Mouse (Mus musculus) ES-E14 (cell line): ENCODE data around the gene Zfp607b. TPM values are rescaled to one million over a fixed set of nuclear protein-coding genes. Genes with fewer than 3 reads are reported as not detected.
A peak's percentile ranks its signal among the peaks of the same experiment; 100 is the strongest.

Experiments
- DNase-seq: peaks from one replicate; pipeline ENCODE4 v3.0.0-alpha.2; 2013; ENCODE audit warnings: low read depth, low spot score
- H3K27ac ChIP-seq: 2 replicates; pipeline ENCODE4 v1.5.1; 2012; ENCODE audit warnings: low read depth, mild to moderate bottlenecking, low read length, moderate library complexity, mixed read lengths; ENCODE audit not compliant: poor library complexity, insufficient read depth, severe bottlenecking
- H3K36me3 ChIP-seq: 2 replicates; pipeline ENCODE4 v1.6.1; 2012; ENCODE audit warnings: mild to moderate bottlenecking, low read length, moderate library complexity, mixed read lengths; ENCODE audit not compliant: control insufficient read depth, poor library complexity, insufficient read depth, severe bottlenecking
- H3K4me1 ChIP-seq, 2 experiments: fragments of 150-350 bp in 1 of 2; sonication (generic) in 1 of 2; 2 replicates each; pipeline ENCODE4 v1.6.1; 2012; ENCODE audit warnings: low read length in 2 of 2, mild to moderate bottlenecking in 1 of 2, mixed read lengths in 1 of 2; ENCODE audit not compliant: control insufficient read depth in 2 of 2, insufficient read depth in 2 of 2, poor library complexity in 1 of 2
- H3K4me3 ChIP-seq, 2 experiments: fragments of 150-350 bp in 1 of 2; sonication (generic) in 1 of 2; 2 replicates each; pipeline ENCODE4 v1.5.1; 2012; ENCODE audit warnings: low read length in 2 of 2, low read depth in 1 of 2, mild to moderate bottlenecking in 1 of 2, mixed read lengths in 1 of 2; ENCODE audit not compliant: insufficient read depth in 1 of 2, poor library complexity in 1 of 2, severe bottlenecking in 1 of 2
- H3K9ac ChIP-seq: 2 replicates; pipeline ENCODE4 v1.6.1; 2012; ENCODE audit warnings: low read depth, mild to moderate bottlenecking, low read length, mixed read lengths; ENCODE audit not compliant: poor library complexity, insufficient read depth, severe bottlenecking
- H3K9me3 ChIP-seq: fragments of 150-350 bp; sonication (generic); 2 replicates; pipeline ENCODE4 v1.6.1; 2012; ENCODE audit warnings: low read depth, mild to moderate bottlenecking, low read length; ENCODE audit not compliant: control insufficient read depth, insufficient read depth
- CHD2 ChIP-seq: IDR thresholded peaks from 2 replicates; pipeline ENCODE4 v1.6.1; 2014; ENCODE audit warnings: mild to moderate bottlenecking, low read depth, low read length, inconsistent platforms
- HCFC1 ChIP-seq: IDR thresholded peaks from 2 replicates; pipeline ENCODE4 v1.6.1; 2012; ENCODE audit warnings: low read length, inconsistent platforms, borderline replicate concordance; ENCODE audit not compliant: insufficient read depth
- MAFK ChIP-seq: IDR thresholded peaks from 2 replicates; pipeline ENCODE4 v1.6.1; 2014; ENCODE audit warnings: mild to moderate bottlenecking, low read depth, low read length, inconsistent platforms; ENCODE audit not compliant: insufficient read depth
- ZC3H11A ChIP-seq: IDR thresholded peaks from 2 replicates; pipeline ENCODE4 v1.6.1; 2012; ENCODE audit warnings: low read depth, mild to moderate bottlenecking, inconsistent platforms, low read length, borderline replicate concordance
- ZNF384 ChIP-seq: IDR thresholded peaks from 2 replicates; pipeline ENCODE4 v1.6.1; 2012; ENCODE audit warnings: low read depth, low read length, inconsistent platforms
- in situ Hi-C, 2 experiments: fragments of 600-800 bp; cut with MboI; formaldehyde crosslinking; loops; one replicate each; pipeline ENCODE4 v1.15.1; 2025; ENCODE audit warnings: low sequenced_read_pairs in 2 of 2, inconsistent platforms in 1 of 2; ENCODE audit not compliant: unreplicated experiment in 2 of 2
- total RNA-seq: library from RNA; depleted of rRNA; stranded (reverse); fragments of 300-350 nt; gene quantifications from 2 replicates; pipeline ENCODE4 v1.2.3, GENCODE M21; 2012

Gene Zfp607b
- total RNA-seq, 1 experiment = 6.6 TPM

- peaks cover 0 to 7% of the 10 kb centered on the region in 2 experiments; a peak in 2 of 4 replicates for H3K4me1 ChIP-seq
- DNase-seq = peak; percentile 96
- H3K36me3 ChIP-seq = no peaks in the 10 kb centered on the region; the same call in 1 of the 2 replicates
- peak within 1 kb of the TSS; percentile 52 for H3K27ac ChIP-seq
- TF ChIP-seq ZC3H11A (no peak), HCFC1 (peak; percentile 95)
- peak within 1 kb of the TSS; percentile 89 for H3K9ac ChIP-seq
- in situ Hi-C loops = loop anchor here in 1 of 2 experiments (25.0 kb wide), 1 partner anchor 387 kb away; no protein-coding TSS in a partner anchor
- H3K4me3 ChIP-seq = peak within 1 kb of the TSS; percentile 77 to 89
- no peaks in the 10 kb centered on the region for H3K9me3 ChIP-seq
Measured at GRCm38 (mm10) chr7:27674522-27675221, 14.5 kb upstream of the Zfp607b start, which contains the start of gene Map3k10. Gene Map3k10, minus strand, starts transcription at chr7:27674598.

GRCm38 (mm10) chr7:27675222-27675612 is 13.9 kb upstream of the Zfp607b start:
- Histone ChIP-seq H3K27ac (no peak overlapping the region), H3K9ac (peak overlapping the region; percentile 22; the same call in 1 of the 2 replicates), H3K36me3 (no peaks in the 10 kb centered on the region; the same call in 1 of the 2 replicates), H3K9me3 (no peaks in the 10 kb centered on the region), H3K4me3 (peak overlapping the region; percentile 77 to 89), H3K4me1 (peaks cover 0 to 7% of the 10 kb centered on the region in 2 experiments; a peak in 2 of 4 replicates)
- in situ Hi-C loops = loop anchor here in 1 of 2 experiments (25.0 kb wide), 1 partner anchor 388 kb away; no protein-coding TSS in a partner anchor
- no peak for TF ChIP-seq ZNF384
- no peak for TF ChIP-seq HCFC1
- no peak for TF ChIP-seq CHD2
- no peak for TF ChIP-seq ZC3H11A
- TF ChIP-seq MAFK = no peak
- no peak for DNase-seq

- Histone ChIP-seq H3K9ac (no peak overlapping the region), H3K4me3 (no peak overlapping the region), H3K27ac (no peak overlapping the region), H3K4me1 (no peaks in the 10 kb centered on the region), H3K9me3 (no peaks in the 10 kb centered on the region), H3K36me3 (no peaks in the 10 kb centered on the region)
- no peak for TF ChIP-seq CHD2
- no peak for TF ChIP-seq MAFK
- TF ChIP-seq ZNF384 = no peak
- no peak for TF ChIP-seq HCFC1
- no peak for TF ChIP-seq ZC3H11A
- in situ Hi-C loops = loop anchor here in 1 of 2 experiments (25.0 kb wide), 1 partner anchor 396 kb away; no protein-coding TSS in a partner anchor
- DNase-seq = no peak
Measured at GRCm38 (mm10) chr7:27683218-27683617, 5.9 kb upstream of the Zfp607b start.

GRCm38 (mm10) chr7:27685220-27685619 is 3.9 kb upstream of the Zfp607b start:
- no peak overlapping the region for H3K27ac ChIP-seq
- peaks cover 0 to 4% of the 10 kb centered on the region in 2 experiments; a peak in 1 of 4 replicates for H3K4me1 ChIP-seq
- DNase-seq = no peak
- H3K9ac ChIP-seq = no peak overlapping the region
- H3K4me3 ChIP-seq = no peak overlapping the region
- no peaks in the 10 kb centered on the region for H3K36me3 ChIP-seq
- no peak for TF ChIP-seq HCFC1
- TF ChIP-seq CHD2 = no peak
- TF ChIP-seq MAFK = no peak
- TF ChIP-seq ZC3H11A = no peak
- TF ChIP-seq ZNF384 = no peak
- in situ Hi-C loops = loop anchor here in 1 of 2 experiments (25.0 kb wide), 1 partner anchor 398 kb away; no protein-coding TSS in a partner anchor
- H3K9me3 ChIP-seq = no peaks in the 10 kb centered on the region
